Mouse (Mus musculus) testis, postnatal 10 days (tissue): ENCODE data around the gene Pter.

Experiments used
- DNase-seq: peaks from one replicate; pipeline ENCODE4 v3.0.0; 2021; ENCODE audit warnings: low spot score

Pter gene

DNA sequence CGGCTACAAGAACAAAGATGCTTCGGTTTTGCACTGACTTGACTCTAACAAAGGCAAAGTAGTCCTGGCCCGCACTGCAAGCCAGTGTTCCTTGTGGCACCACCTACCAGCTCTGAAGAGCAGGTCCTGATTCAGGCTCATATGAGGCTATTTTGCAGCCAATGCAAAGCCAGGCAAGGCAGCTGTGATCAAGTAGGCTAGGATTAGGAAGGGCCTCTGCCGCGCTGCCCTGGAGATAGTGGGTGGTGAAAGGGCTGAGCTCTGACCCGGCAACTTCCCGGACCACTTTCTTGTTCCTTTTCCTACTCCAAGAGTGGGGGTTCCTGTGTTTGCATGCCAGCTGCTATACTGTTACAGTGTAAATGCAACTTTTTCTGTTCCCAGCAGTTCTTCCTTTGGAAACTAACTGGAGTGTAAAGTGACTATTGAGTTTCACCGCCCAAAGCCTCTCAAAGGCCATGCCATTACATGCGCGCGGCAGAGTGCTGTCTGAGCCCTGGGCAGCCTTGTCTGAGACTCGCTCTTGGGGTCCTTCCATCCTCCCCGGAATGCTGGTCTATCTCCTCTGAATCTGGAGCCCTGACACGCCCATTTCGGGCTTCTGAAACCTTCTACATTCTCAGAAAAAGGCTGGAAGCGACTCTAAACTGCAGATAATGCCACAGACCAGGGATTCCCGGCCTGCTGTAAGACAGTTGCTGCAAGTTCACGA lies 85.6 kb downstream of the Pter start:
- no peak for DNase-seq

DNA sequence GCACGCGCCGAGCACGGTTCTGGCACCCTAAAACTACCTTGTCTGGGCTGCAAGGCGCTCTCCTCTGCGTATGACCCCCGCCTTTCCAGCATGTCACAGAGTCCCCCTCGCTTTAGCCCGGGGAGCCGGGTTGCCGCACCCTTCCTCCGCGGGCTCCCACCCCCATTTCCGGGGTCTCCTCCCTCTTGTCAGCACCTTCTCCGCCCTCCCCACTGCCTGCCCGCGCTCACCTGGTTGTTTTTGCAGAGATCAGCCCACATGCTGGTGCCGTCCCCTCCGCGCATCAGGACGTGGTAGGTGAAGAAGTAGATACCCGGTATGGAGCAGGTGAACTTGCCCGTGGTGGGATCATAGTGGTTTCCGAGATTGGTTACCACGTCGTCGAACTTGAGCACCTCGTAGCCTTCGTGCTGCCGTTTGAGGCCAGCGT lies 86.2 kb downstream of the Pter start:
- peak; percentile 44 for DNase-seq

DNA sequence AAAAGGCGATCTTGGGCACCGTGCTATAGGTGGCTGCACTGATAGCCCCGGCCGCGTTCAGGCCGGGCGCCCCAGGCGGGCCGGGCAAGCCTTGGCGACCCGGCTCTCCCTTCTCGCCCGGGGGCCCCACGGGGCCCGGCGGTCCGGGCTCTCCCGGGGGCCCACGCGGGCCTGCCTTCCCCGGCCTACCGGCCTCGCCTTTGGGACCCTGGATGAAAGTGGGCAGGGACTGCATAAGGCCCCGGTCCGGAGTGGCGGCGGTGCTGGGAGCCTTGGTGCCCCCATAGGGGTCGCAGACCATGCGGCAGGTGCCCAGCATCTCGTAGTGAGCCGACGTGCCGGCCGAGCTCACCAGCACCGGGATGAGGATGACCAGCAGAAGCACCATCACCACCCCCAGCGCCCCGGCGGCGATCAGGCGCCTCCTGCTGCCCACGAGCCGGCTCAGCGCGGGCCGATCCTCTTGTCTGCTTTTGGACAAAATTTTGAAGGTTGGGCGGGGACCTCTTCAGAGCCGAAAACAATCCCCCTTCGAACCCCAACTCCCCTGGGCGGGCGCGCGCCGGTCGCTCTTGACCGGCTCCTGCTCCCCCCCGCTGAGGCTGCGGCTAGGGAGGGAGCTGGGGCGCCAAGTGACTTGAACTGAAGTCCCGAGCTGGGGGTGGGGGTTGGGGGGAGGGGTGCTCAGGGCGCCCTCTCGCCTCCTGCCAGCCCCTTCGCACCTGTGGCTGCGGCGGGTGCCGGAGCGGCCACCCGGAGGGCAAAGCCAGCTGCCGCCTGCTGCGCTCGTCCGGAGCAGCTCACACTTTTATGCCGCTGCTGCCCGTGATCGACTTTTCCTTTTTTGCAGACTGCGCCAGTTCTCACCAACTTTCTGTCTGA lies 86.9 kb downstream of the Pter start:
- peak; percentile 64 for DNase-seq

DNA sequence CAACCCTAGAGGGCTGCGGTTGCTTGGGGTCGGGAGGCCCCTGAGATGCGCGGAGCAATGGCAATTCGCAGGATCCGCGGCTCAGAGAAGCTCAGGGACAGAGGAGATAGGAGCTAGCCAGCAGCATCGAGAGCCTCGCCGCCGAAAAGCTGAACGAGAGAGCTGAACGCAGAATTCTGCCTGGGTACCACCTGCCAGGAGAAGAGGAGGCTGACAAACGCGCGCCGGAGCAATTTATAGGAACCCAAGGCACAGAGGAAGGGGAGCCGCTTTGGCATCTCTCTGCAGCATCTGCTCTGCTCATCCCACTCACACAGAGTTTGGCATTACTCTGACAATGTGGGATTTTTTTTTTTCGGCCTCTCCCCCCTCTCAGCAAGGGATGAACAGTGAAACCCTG lies 87.6 kb downstream of the Pter start, which contains the start of gene C1ql3:
Gene C1ql3, minus strand, starts transcription at position 335 of the 400 bp plus-strand sequence.
- peak; percentile 43 for DNase-seq

DNA sequence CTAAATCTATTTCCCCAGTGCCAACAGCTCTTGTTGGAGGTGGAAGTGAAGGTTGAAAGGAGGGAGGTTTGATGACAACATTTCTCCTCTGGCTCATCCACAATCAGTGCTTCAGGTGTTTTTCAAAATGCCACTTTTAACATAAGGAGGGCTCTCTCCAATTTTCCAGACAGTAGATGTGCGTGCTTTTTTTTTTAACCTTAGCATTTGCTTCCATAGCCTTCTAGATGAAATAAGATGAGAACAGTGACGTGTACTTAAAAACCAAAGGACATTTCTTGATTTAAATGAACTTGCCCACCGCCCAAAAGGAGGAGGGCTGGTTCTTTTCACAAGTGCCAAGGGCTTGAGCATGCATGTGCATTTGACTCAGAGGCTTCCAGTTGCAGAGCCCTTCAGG lies 88.1 kb downstream of the Pter start:
- no peak for DNase-seq

DNA sequence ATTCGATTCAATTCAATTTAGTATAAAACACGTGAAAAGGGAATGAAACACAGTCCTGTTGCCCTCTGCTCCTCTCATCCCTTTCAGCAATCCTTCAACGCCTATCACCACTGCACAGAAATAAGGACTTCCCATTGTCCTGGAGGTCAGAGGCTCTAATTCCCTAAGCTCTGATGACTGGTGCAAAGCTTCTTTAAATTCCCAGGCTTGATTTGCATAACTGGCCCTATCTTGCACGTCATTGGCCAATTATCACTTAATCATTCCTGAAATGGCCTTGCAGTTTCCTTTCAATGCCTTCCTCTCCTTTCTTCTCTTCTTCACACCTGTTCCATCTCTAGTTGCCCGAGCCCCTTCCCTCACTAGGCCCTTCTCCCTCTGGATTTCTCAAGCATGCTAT lies 94.5 kb downstream of the Pter start:
- DNase-seq, result no peak

DNA sequence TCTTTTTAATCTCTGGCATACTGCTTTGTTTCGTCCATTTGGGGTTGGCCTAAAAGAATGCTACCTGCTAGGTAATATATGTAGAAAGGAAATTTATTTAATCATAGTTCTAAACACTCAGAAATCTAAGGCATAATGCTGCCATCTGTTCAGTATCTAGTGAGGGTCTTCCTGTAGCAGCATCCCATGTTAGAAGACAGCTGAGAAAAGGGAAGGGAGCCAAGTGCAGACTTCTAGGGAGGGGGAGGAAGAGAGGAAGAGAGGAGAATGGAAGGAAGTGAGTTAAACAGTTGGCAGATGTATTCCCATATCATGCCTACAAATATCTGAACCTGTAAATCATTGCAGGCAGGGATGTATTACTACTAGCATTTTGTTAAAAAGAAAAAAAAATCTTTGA lies 95.0 kb downstream of the Pter start:
- DNase-seq, result no peak

DNA sequence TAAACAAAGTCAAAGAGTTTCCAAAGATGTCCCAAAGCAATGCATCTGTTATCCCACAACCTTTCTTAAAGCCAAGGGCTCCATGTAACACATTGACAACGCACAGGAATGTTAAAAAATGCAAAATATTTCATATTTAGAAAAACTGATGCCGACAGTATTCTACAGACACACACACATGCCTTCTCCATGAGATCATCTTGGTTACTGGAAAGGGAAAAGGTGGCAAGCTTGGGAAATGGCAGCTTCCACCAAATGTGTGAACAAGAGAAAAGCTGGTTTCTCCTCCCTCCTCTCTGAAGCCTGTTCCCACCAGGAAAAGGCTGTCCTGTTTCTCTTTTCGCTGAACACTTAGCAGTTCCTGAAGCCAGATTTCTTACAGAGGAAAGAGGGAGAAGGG lies 114.9 kb downstream of the Pter start:
- no peak for DNase-seq

DNA sequence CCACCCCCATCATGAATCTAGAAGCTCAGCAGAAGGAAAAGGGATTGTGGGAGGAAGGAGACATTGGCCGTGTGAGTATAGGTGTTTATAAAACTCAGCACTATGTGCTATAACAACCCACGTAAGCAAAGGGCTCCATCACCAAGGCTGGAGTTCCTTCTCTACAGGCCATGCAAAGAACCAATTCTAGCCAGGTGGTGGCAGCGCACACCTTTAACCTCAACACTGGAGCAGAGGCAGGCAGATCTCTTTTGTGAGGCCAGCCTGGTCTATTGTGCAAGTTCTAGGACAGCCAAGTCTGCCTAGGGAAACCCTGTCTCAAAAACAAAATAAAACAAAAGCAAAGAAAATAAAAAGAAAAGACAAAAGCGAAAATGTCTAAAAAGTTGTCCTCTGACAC lies 115.9 kb downstream of the Pter start:
- DNase-seq, result no peak

DNA sequence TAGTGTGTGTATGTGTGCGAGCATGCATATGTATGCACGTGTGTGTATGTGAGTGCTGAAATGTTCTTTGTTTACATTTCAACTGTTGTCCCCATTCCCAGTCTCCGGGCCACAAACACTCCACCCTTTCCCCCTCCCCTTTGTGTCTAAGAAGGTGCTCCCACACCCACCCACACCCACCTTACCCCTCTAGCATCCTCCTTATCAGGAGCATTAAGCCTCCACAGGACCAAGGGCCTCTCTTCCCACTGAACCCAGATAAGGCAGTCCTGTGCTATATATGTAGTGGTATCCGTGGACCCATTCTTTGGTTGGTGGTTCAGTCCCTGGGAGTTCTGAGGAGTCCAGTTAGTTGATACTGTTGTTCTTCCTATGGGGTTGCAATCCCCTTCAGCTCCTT lies 120.7 kb downstream of the Pter start:
- DNase-seq, result no peak

DNA sequence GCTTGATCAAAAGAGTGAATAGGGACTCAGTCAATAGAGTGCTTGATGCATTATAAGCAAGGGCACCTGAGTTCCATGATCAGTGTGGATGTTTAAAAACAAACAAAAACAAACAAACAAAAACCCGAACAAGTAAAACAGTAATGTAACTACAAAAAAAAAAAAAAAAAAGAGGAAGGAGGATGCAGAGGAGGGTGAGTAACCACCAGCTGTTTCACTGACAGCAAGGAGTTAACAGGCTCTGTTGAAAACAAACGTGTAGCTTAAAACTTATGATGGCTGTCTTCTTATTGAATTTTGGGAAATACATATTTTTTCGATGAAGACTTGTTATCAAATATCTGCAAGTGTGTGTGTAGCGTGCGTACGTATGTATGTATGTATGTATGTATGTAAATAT lies 124.8 kb downstream of the Pter start:
- no peak for DNase-seq
